ENCODE assay signal across 9 mouse cellular contexts in the genomic region with DNA sequence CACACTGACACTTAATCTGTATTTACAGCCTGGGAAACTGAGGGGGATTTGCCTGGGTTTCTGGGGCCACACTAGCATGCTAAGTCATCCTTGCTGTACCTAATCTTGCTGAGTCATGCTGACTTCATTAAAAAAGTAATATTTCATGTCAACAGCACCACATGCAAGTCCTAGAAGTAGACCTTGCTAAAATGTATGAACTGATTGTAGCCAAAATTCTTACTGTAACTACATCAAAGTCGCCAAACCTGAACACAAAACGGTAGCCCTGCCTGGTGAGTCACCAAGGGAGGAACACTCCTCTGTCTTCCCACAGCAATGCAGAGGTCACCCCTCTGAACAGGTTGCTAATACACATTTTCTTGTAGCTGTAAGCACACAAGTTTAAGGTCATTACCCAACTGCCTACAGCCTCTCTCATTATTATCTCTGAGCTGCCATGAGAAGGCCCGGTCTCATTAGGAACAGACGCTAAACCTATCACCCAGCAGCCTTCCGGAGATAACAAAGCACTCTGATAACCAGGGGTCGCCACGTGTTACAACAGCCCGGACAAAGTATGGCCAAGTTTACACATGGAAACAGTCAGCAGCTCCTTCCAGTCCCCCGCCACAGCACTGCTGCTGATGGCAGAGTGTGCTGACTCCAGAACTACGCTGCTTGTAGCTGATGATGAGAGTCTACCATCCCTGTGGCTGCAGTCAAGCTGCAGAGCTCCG. TPM values are rescaled to one million over a fixed set of nuclear protein-coding genes. Genes with fewer than 3 reads are reported as not detected.
DNase-seq lines count a peak whose midpoint lies in the region; ATAC-seq and TF ChIP-seq lines count a peak whose summit lies in the region.
"Had no signal": no experiment of that assay in that cellular context is flagged by ENCODE, and none has a peak within 500 bp of the region (broad histone marks: within the 10 kb centered on the region; RNA-seq: fewer than 3 reads in every experiment).

No protein-coding gene starts in this region.

- H3K27ac ChIP-seq in heart, embryonic 11.5 days (ENCODE audit: low read depth, low read length), result peak overlapping the region; percentile 70
- peak overlapping the region; percentile 59 for H3K27ac ChIP-seq in ES-E14 (ENCODE audit: insufficient read depth, low read depth, low read length, poor library complexity, severe bottlenecking)
- peak overlapping the region; percentile 98 for H3K27ac ChIP-seq in liver, embryonic 16.5 days (ENCODE audit: low read length)
- no peak overlapping the region for H3K27ac ChIP-seq in forebrain, embryonic 12.5 days
- H3K27ac ChIP-seq: midbrain, embryonic 12.5 days had no signal

- ATAC-seq in heart, embryonic 11.5 days (replicated peaks; ENCODE audit: insufficient number of reproducible peaks, low FRiP score, low TSS enrichment), result peak; percentile 79
- ATAC-seq in erythroid progenitor cell, adult 5-6 weeks (replicated peaks; ENCODE audit: low FRiP score, poor library complexity, severe bottlenecking), result peak; percentile 70
- ATAC-seq in liver, embryonic 16.5 days (ENCODE audit: low read depth), result peak; percentile 69
- no peak for ATAC-seq in forebrain, embryonic 12.5 days (ENCODE audit: low FRiP score)

- WGBS in heart, embryonic 11.5 days (ENCODE audit: insufficient replicate concordance), result 10% methylated on average over 11 of the region's 11 CpGs
- 10% methylated on average over 11 of the region's 11 CpGs for WGBS in liver, embryonic 16.5 days (ENCODE audit: insufficient replicate concordance)
- WGBS in forebrain, embryonic 12.5 days, result 84% methylated on average over 11 of the region's 11 CpGs

- no peaks in the 10 kb centered on the region for H3K36me3 ChIP-seq in heart, embryonic 11.5 days (ENCODE audit: control insufficient read depth, insufficient read depth, low read length)
- peaks cover 4% of the 10 kb centered on the region; the same call in 1 of the 2 replicates for H3K36me3 ChIP-seq in ES-E14 (ENCODE audit: control insufficient read depth, insufficient read depth, low read length, poor library complexity, severe bottlenecking)
- H3K36me3 ChIP-seq in liver, embryonic 16.5 days (ENCODE audit: control insufficient read depth, insufficient read depth), result 0 out of 2 replicates have a peak, but pooled peaks cover 3% of the 10 kb centered on the region
- no peaks in the 10 kb centered on the region for H3K36me3 ChIP-seq in forebrain, embryonic 12.5 days (replicated peaks)
- H3K36me3 ChIP-seq: midbrain, embryonic 12.5 days had no signal

- peak overlapping the region; percentile 21 for H3K4me3 ChIP-seq in heart, embryonic 11.5 days (ENCODE audit: low read depth, low read length)
- H3K4me3 ChIP-seq in ES-E14 (ENCODE audit: insufficient read depth in 1 of 2, low read depth in 1 of 2, low read length in 2 of 2, poor library complexity in 1 of 2, severe bottlenecking in 1 of 2), result peak overlapping the region; percentile 10 to 60; a peak in 3 of 4 replicates
- H3K4me3 ChIP-seq in liver, embryonic 16.5 days (ENCODE audit: low read depth, low read length), result peak overlapping the region; percentile 53
- H3K4me3 ChIP-seq in forebrain, embryonic 12.5 days (replicated peaks), result no peak overlapping the region
- H3K4me3 ChIP-seq: midbrain, embryonic 12.5 days had no signal

- peak overlapping the region; percentile 50 for H3K4me2 ChIP-seq in heart, embryonic 11.5 days
- H3K4me2 ChIP-seq in liver, embryonic 16.5 days (ENCODE audit: low read depth, low read length), result peak overlapping the region; percentile 71
- no peak overlapping the region for H3K4me2 ChIP-seq in forebrain, embryonic 12.5 days
- H3K4me2 ChIP-seq: midbrain, embryonic 12.5 days had no signal

- DNase-seq in heart, postnatal 25 days (ENCODE audit: low spot score), result no peak
- DNase-seq in ES-E14 (ENCODE audit: low read depth, low spot score), result no peak
- no peak for DNase-seq in left cerebral cortex, adult 11 months (ENCODE audit: low spot score)
- no peak for DNase-seq in right cerebral cortex, postnatal 36 days (ENCODE audit: low spot score in 2 of 2)

- in situ Hi-C loops in ES-E14 (cut with MboI; ENCODE audit: low sequenced_read_pairs in 2 of 2, unreplicated experiment in 2 of 2), result no loop called here

- intact Hi-C loops in heart, postnatal 25 days (cut with DNase I), result no loop called here

- peaks cover 55% of the 10 kb centered on the region for H3K27me3 ChIP-seq in heart, embryonic 11.5 days (ENCODE audit: control insufficient read depth, insufficient read depth, low read length)
- H3K27me3 ChIP-seq in liver, embryonic 16.5 days (ENCODE audit: control insufficient read depth, insufficient read depth, low read depth, low read length), result no peaks in the 10 kb centered on the region
- no peaks in the 10 kb centered on the region for H3K27me3 ChIP-seq in forebrain, embryonic 12.5 days
- H3K27me3 ChIP-seq: midbrain, embryonic 12.5 days had no signal

- peaks cover 16% of the 10 kb centered on the region for H3K4me1 ChIP-seq in heart, embryonic 11.5 days (ENCODE audit: control insufficient read depth, insufficient read depth, low read length)
- peaks cover 27 to 32% of the 10 kb centered on the region in 2 experiments for H3K4me1 ChIP-seq in ES-E14 (ENCODE audit: control insufficient read depth in 2 of 2, insufficient read depth in 2 of 2, low read length in 2 of 2, poor library complexity in 1 of 2)
- H3K4me1 ChIP-seq in liver, embryonic 16.5 days (ENCODE audit: control insufficient read depth, low read depth, low read length), result peaks cover 58% of the 10 kb centered on the region
- peaks cover 14% of the 10 kb centered on the region for H3K4me1 ChIP-seq in forebrain, embryonic 12.5 days

- no peaks in the 10 kb centered on the region for H3K9me3 ChIP-seq in heart, embryonic 11.5 days (replicated peaks; ENCODE audit: control insufficient read depth, low read length)
- no peaks in the 10 kb centered on the region for H3K9me3 ChIP-seq in ES-E14 (ENCODE audit: control insufficient read depth, insufficient read depth, low read depth, low read length)
- no peaks in the 10 kb centered on the region for H3K9me3 ChIP-seq in liver, embryonic 16.5 days (replicated peaks; ENCODE audit: control insufficient read depth, low read length)
- H3K9me3 ChIP-seq in forebrain, embryonic 12.5 days, result no peaks in the 10 kb centered on the region
- H3K9me3 ChIP-seq: midbrain, embryonic 12.5 days had no signal

- peak overlapping the region; percentile 40; the same call in 1 of the 2 replicates for H3K9ac ChIP-seq in heart, embryonic 11.5 days (ENCODE audit: low read depth, low read length)
- peak overlapping the region; percentile 73 for H3K9ac ChIP-seq in ES-E14 (ENCODE audit: insufficient read depth, low read depth, low read length, poor library complexity, severe bottlenecking)
- peak overlapping the region; percentile 71 for H3K9ac ChIP-seq in liver, embryonic 16.5 days (ENCODE audit: low read depth, low read length)
- no peak overlapping the region for H3K9ac ChIP-seq in forebrain, embryonic 12.5 days
- H3K9ac ChIP-seq: midbrain, embryonic 12.5 days had no signal

TF ChIP-seq in ES-E14, 5 proteins besides CTCF, POLR2A, EP300 and RAD21:
- TF ChIP-seq MAFK (IDR thresholded peaks at IDR 0.05; ENCODE audit: insufficient read depth, low read depth, low read length) (peak; percentile 95), HCFC1 (IDR thresholded peaks at IDR 0.05; ENCODE audit: borderline replicate concordance, insufficient read depth, low read length) (no peak)

RNA-seq across cellular contexts. Expression of gene Tbcel, which starts 46.1 kb away (rescaled TPM):
- polyA plus RNA-seq in heart, embryonic 11.5 days (2014; fragmentation: Nextera tagmentation; extraction: Ambion mirVana), result 4.3 and 4.6 TPM in 2 replicates
- total RNA-seq in heart, postnatal 25 days (2021), result 10 to 100 TPM; 19.0 to 20.1 TPM
- 9.1 and 14.9 TPM in 2 replicates for total RNA-seq in ES-E14 (2012; rRNA removed)
- total RNA-seq in erythroid progenitor cell, adult 5-6 weeks (2015; ENCODE audit: low replicate concordance), result 23.8 and 31.9 TPM in 2 replicates
- total RNA-seq in erythroid progenitor cell, adult 5-6 weeks (2017; ENCODE audit: low replicate concordance), result 22.8 and 29.1 TPM in 2 replicates
- 11.6 and 13.0 TPM in 2 replicates for polyA plus RNA-seq in liver, embryonic 16.5 days (2015; fragmentation: Nextera tagmentation; extraction: Ambion mirVana)
- 4.9 and 6.1 TPM in 2 replicates for polyA plus RNA-seq in forebrain, embryonic 12.5 days (2016; fragmentation: Nextera tagmentation; extraction: Ambion mirVana)
